Mouse (Mus musculus) heart, postnatal 4 days (tissue): ENCODE data around the gene Slc6a16. TPM values are rescaled to one million over a fixed set of nuclear protein-coding genes. Genes with fewer than 3 reads are reported as not detected.

Source experiments
- DNase-seq: peaks from one replicate; pipeline ENCODE4 v3.0.0; 2021
- total RNA-seq, 2 experiments: library from RNA; stranded (reverse); gene quantifications; 2 replicates each; pipeline ENCODE4 v1.2.3; 2021

Gene Slc6a16
- total RNA-seq, 2 experiments from 2014 or later = 0.18 TPM; not detected in 1

- no peak for DNase-seq
Observed at GRCm38 (mm10) chr7:45312686-45313453, 72.0 kb downstream of the Slc6a16 start.

DNA sequence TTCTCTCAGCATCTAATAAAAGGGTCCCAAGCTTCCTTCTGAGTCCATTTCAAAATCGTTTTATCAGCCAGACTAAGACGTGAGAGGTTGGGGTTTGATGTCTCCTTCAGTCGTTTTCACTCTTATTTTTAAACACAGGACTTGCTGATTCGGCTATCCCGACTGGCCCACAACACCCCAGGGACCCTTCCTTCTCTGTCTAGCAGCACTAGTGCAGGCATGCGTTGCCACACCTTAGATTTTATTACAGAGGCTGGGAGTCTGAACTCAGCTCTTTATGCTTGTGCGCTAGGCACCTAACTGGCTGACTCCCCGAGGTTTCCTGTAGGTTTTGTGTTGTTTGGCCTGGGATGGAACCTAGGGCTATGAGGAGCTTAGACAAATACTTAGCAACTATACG, 72.6 kb downstream of the Slc6a16 start:
- no peak for DNase-seq

- DNase-seq = no peak
Observed at GRCm38 (mm10) chr7:45315182-45315701, 74.4 kb downstream of the Slc6a16 start.

- DNase-seq = no peak
Observed at GRCm38 (mm10) chr7:45316536-45316935, 75.7 kb downstream of the Slc6a16 start.

DNA sequence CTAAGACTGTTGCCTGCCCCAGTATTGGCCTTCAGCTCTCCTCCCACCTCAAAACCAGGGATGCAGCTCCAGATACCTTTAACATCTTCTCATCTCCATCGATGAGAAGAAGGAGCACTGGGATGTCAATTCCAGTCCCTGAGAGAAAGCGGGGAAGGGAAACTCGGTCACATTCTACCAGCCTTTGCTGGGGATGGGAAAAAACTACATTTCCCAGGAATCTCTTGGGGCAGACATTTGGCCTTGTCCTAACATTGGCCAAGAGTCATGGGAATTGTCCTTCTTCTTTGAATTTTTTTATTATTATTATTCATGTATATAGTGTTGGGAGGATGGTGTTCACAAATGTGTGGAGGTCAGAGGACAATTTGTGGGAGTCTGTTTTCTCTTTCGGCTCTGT, 81.4 kb downstream of the Slc6a16 start:
- DNase-seq = no peak

Other genes starting within 250 kb of the Slc6a16 start
- gene Irf3, start 243.4 kb upstream of the Slc6a16 start, total RNA-seq = 10 to 100 TPM; 42.0 to 43.0 TPM
- gene Bcl2l12, start 242.4 kb upstream of the Slc6a16 start, total RNA-seq = 10 to 100 TPM; 21.7 to 25.2 TPM
- 10 to 100 TPM; 78.5 to 80.3 TPM for gene Scaf1, start 224.7 kb upstream of the Slc6a16 start, total RNA-seq
- 10 to 100 TPM; 71.2 to 73.4 TPM for gene Rras, start 223.1 kb upstream of the Slc6a16 start, total RNA-seq
- 10 to 100 TPM; 35.4 to 36.7 TPM for gene Prr12, start 188.2 kb upstream of the Slc6a16 start, total RNA-seq
- 10 to 100 TPM; 31.7 to 34.6 TPM for gene Nosip, start 178.7 kb upstream of the Slc6a16 start, total RNA-seq
- gene Prrg2, start 178.4 kb upstream of the Slc6a16 start, total RNA-seq = 10 to 100 TPM in 1 of 2 experiments, 1 to 10 TPM in 1; 9.5 to 10.2 TPM
- 10 to 100 TPM; 88.0 to 90.9 TPM for gene Rcn3, start 148.9 kb upstream of the Slc6a16 start, total RNA-seq
- 10 to 100 TPM; 35.3 to 41.1 TPM for gene Fcgrt, start 137.2 kb upstream of the Slc6a16 start, total RNA-seq
- 100 to 1,000 TPM; 846 to 864 TPM for gene Rps11, start 116.6 kb upstream of the Slc6a16 start, total RNA-seq
- gene Rpl13a, start 112.3 kb upstream of the Slc6a16 start, total RNA-seq = 1,000 to 10,000 TPM; 1,039 to 1,207 TPM
- gene Gm45713, start 104.9 kb upstream of the Slc6a16 start, total RNA-seq = not detected
- 1 to 10 TPM; 1.5 to 2.1 TPM for gene Flt3l, start 104.7 kb upstream of the Slc6a16 start, total RNA-seq
- gene Pih1d1, start 86.8 kb upstream of the Slc6a16 start, total RNA-seq = 10 to 100 TPM; 58.5 to 67.0 TPM
- 10 to 100 TPM; 44.8 to 53.8 TPM for gene Aldh16a1, start 86.5 kb upstream of the Slc6a16 start, total RNA-seq
- gene Slc17a7, start 77.1 kb upstream of the Slc6a16 start, total RNA-seq = 10 to 100 TPM in 1 of 2 experiments, 1 to 10 TPM in 1; 9.1 to 12.4 TPM
- not detected for gene Gfy, start 61.5 kb upstream of the Slc6a16 start, total RNA-seq
- gene Pth2, start 60.1 kb upstream of the Slc6a16 start, total RNA-seq = not detected
- gene Ccdc155, start 36.2 kb upstream of the Slc6a16 start, total RNA-seq = under 1 TPM in 1 of 2 experiments, not detected in 1; 0.25 TPM
- not detected for gene Dkkl1, start 28.9 kb upstream of the Slc6a16 start, total RNA-seq
- gene Tead2, start 25.3 kb upstream of the Slc6a16 start, total RNA-seq = 10 to 100 TPM; 66.4 to 69.4 TPM
- 1 to 10 TPM; 2.1 to 3.6 TPM for gene Cd37, start 2.0 kb upstream of the Slc6a16 start, total RNA-seq
- gene Slc6a21, start 36.4 kb downstream of the Slc6a16 start, total RNA-seq = not detected
- 10 to 100 TPM; 26.2 to 29.2 TPM for gene Trpm4, start 92.7 kb downstream of the Slc6a16 start, total RNA-seq
- gene Hrc, start 94.2 kb downstream of the Slc6a16 start, total RNA-seq = 100 to 1,000 TPM; 182 to 202 TPM
- gene Ppfia3, start 125.9 kb downstream of the Slc6a16 start, total RNA-seq = under 1 TPM; 0.26 to 0.34 TPM
- 1 to 10 TPM; 1.5 to 2.4 TPM for gene Lin7b, start 129.5 kb downstream of the Slc6a16 start, total RNA-seq
- gene Snrnp70, start 154.7 kb downstream of the Slc6a16 start, total RNA-seq = 100 to 1,000 TPM; 203 to 223 TPM
- gene Kcna7, start 164.6 kb downstream of the Slc6a16 start, total RNA-seq = under 1 TPM; 0.43 to 0.59 TPM
- gene Ntf5, start 172.6 kb downstream of the Slc6a16 start, total RNA-seq = under 1 TPM; 0.17 to 0.43 TPM
- gene Lhb, start 179.7 kb downstream of the Slc6a16 start, total RNA-seq = not detected
- gene Gys1, start 193.8 kb downstream of the Slc6a16 start, total RNA-seq = 10 to 100 TPM; 82.7 to 90.3 TPM
- gene Ruvbl2, start 197.0 kb downstream of the Slc6a16 start, total RNA-seq = 10 to 100 TPM; 38.7 to 39.3 TPM
- 100 to 1,000 TPM; 302 to 316 TPM for gene Ftl1, start 218.8 kb downstream of the Slc6a16 start, total RNA-seq
- 10 to 100 TPM; 48.6 to 50.7 TPM for gene Bax, start 225.8 kb downstream of the Slc6a16 start, total RNA-seq
- gene Tulp2, start 240.8 kb downstream of the Slc6a16 start, total RNA-seq = 1 to 10 TPM in 1 of 2 experiments, not detected in 1; 1.1 TPM
- gene Gm45808, start 245.7 kb downstream of the Slc6a16 start, total RNA-seq = 1 to 10 TPM; 2.0 to 2.1 TPM
- 1 to 10 TPM; 3.5 to 4.7 TPM for gene Dhdh, start 247.7 kb downstream of the Slc6a16 start, total RNA-seq